9 mouse cellular contexts compared by ENCODE assay signal in genomic region chr1:180640605-180641125, GRCm38 (mm10). TPM values are rescaled to one million over a fixed set of nuclear protein-coding genes. Genes with fewer than 3 reads are reported as not detected.
A peak's percentile ranks its signal among the peaks of the same experiment; 100 is the strongest.
DNase-seq lines count a peak whose midpoint lies in the region; ATAC-seq lines count a peak whose summit lies in the region.
"Had no signal": no experiment of that assay in that cellular context is flagged by ENCODE, and none has a peak within 500 bp of the region (broad histone marks: within the 10 kb centered on the region; RNA-seq: fewer than 3 reads in every experiment).

No protein-coding gene starts in this region.

- peaks cover 19% of the 10 kb centered on the region for H3K4me1 ChIP-seq in hindbrain, embryonic 14.5 days (replicated peaks; ENCODE audit: control insufficient read depth, insufficient read depth, low read length)
- H3K4me1 ChIP-seq in megakaryocyte, embryonic 14.5 days, result peaks cover 34% of the 10 kb centered on the region

- H3K4me2 ChIP-seq in hindbrain, embryonic 14.5 days (replicated peaks), result peak overlapping the region; percentile 87

- DNase-seq in right cerebral cortex, postnatal 10 days (ENCODE audit: low spot score in 2 of 2), result peak; percentile 35 to 44
- DNase-seq in right cerebral cortex, postnatal 25 days, result no peak
- peak; percentile 15 for DNase-seq in c-Kit-positive CD71-positive TER-119-negative erythroid progenitor cells, embryonic 14.5 days (ENCODE audit: low read depth)
- DNase-seq in frontal cortex, postnatal 36 days (ENCODE audit: low spot score in 2 of 2), result peak; percentile 29
- DNase-seq in hindbrain, embryonic 14.5 days (ENCODE audit: low spot score), result peak; percentile 44
- DNase-seq in left cerebral cortex, postnatal 25 days (ENCODE audit: low spot score in 2 of 2), result peak; percentile 23 to 31
- peak; percentile 27 to 49 for DNase-seq in spleen, adult 18-20 months

- H3K9ac ChIP-seq in hindbrain, embryonic 14.5 days, result peak overlapping the region; percentile 94

- H3K36me3 ChIP-seq in hindbrain, embryonic 14.5 days (replicated peaks; ENCODE audit: control insufficient read depth, insufficient read depth), result no peaks in the 10 kb centered on the region
- H3K36me3 ChIP-seq in megakaryocyte, embryonic 14.5 days (replicated peaks; ENCODE audit: low read length), result peaks cover 9% of the 10 kb centered on the region

- H3K27ac ChIP-seq in hindbrain, embryonic 14.5 days, result peak overlapping the region; percentile 91

- H3K4me3 ChIP-seq in hindbrain, embryonic 14.5 days (replicated peaks; ENCODE audit: low read length), result peak overlapping the region; percentile 99
- H3K4me3 ChIP-seq in megakaryocyte, embryonic 14.5 days (replicated peaks), result peak overlapping the region; percentile 98

- peak; percentile 79 for ATAC-seq in hindbrain, embryonic 14.5 days (ENCODE audit: low FRiP score)

- no peaks in the 10 kb centered on the region for H3K27me3 ChIP-seq in hindbrain, embryonic 14.5 days (ENCODE audit: control insufficient read depth, insufficient read depth, low read length)
- no peaks in the 10 kb centered on the region for H3K27me3 ChIP-seq in megakaryocyte, embryonic 14.5 days (replicated peaks)

- intact Hi-C loops in left cerebral cortex, postnatal 25 days (cut with DNase I), result loop anchor here (2.0 to 5.0 kb wide), 2 partner anchors 36 to 77 kb away; no protein-coding TSS in a partner anchor

- under 1% methylated on average over 42 of the region's 61 CpGs for WGBS in hindbrain, embryonic 14.5 days

- no peaks in the 10 kb centered on the region for H3K9me3 ChIP-seq in hindbrain, embryonic 14.5 days (ENCODE audit: control insufficient read depth, low read length)
- peaks cover 4% of the 10 kb centered on the region; the same call in 1 of the 2 replicates for H3K9me3 ChIP-seq in megakaryocyte, embryonic 14.5 days

RNA-seq across cellular contexts. Expression of gene Lin9, which starts 0.3 kb away (rescaled TPM):
- 10.6 and 11.2 TPM in 2 replicates for polyA plus RNA-seq in hindbrain, embryonic 14.5 days (2014; fragmentation: Nextera tagmentation; extraction: Ambion mirVana)
- total RNA-seq in left cerebral cortex, postnatal 25 days (2021), result 1 to 10 TPM; 4.3 to 5.1 TPM
- 0.49 TPM in 1 of 2 replicates, not detected in the other for polyA plus RNA-seq in megakaryocyte, embryonic 14.5 days (2012; ENCODE audit: insufficient read depth, low replicate concordance)

RNA-seq across cellular contexts. Expression of gene Mixl1, which starts 56.2 kb away (rescaled TPM):
- 0.16 TPM in 1 of 2 replicates, not detected in the other for polyA plus RNA-seq in hindbrain, embryonic 14.5 days (2014; fragmentation: Nextera tagmentation; extraction: Ambion mirVana)
- not detected for total RNA-seq in left cerebral cortex, postnatal 25 days (2021)
- not detected in 2 replicates for polyA plus RNA-seq in megakaryocyte, embryonic 14.5 days (2012; ENCODE audit: insufficient read depth, low replicate concordance)
- total RNA-seq: neutrophil, adult 5-6 weeks had no signal
